Mouse (Mus musculus) liver, postnatal 0 days (tissue): ENCODE data around the gene Zfp704. TPM values are rescaled to one million over a fixed set of nuclear protein-coding genes. Genes with fewer than 3 reads are reported as not detected.

Experiments used
- ATAC-seq: fragments of 200-750 bp; cut with Nextera tagmentation; 2 replicates; pipeline ENCODE4 v1.8.0; 2017; ENCODE audit warnings: mild to moderate bottlenecking, moderate library complexity
- DNase-seq: peaks from one replicate; pipeline ENCODE4 v3.0.0-alpha.2; 2016
- H3K27ac ChIP-seq: fragments of 300-500 bp; sonication (generic); 2 replicates; pipeline ENCODE4 v1.5.1; 2014; ENCODE audit warnings: antibody characterized with exemption, moderate library complexity, mild to moderate bottlenecking, low read depth
- H3K27me3 ChIP-seq: fragments of 300-500 bp; sonication (generic); 2 replicates; pipeline ENCODE4 v1.6.1; 2014; ENCODE audit warnings: low read length, control low read depth, mixed read lengths; ENCODE audit not compliant: insufficient read depth
- H3K36me3 ChIP-seq: fragments of 300-500 bp; sonication (generic); replicated peaks from 2 replicates; pipeline ENCODE4 v1.6.1; 2014; ENCODE audit warnings: mild to moderate bottlenecking, control low read depth, low read length, moderate library complexity, mixed read lengths; ENCODE audit not compliant: insufficient read depth
- H3K4me1 ChIP-seq: fragments of 300-500 bp; sonication (generic); 2 replicates; pipeline ENCODE4 v1.6.1; 2014; ENCODE audit warnings: antibody characterized with exemption, mild to moderate bottlenecking, control low read depth; ENCODE audit not compliant: insufficient read depth
- H3K4me2 ChIP-seq: fragments of 300-500 bp; sonication (generic); 2 replicates; pipeline ENCODE4 v1.6.1; 2014; ENCODE audit warnings: low read depth, mild to moderate bottlenecking, low read length, moderate library complexity, mixed read lengths
- H3K4me3 ChIP-seq: fragments of 300-500 bp; sonication (generic); 2 replicates; pipeline ENCODE4 v1.5.1; 2014; ENCODE audit warnings: low read depth, low read length
- H3K9ac ChIP-seq: fragments of 300-500 bp; sonication (generic); replicated peaks from 2 replicates; pipeline ENCODE4 v1.6.1; 2014; ENCODE audit warnings: mild to moderate bottlenecking, moderate library complexity
- H3K9me3 ChIP-seq: fragments of 300-500 bp; sonication (generic); 2 replicates; pipeline ENCODE4 v1.6.1; 2016; ENCODE audit warnings: mild to moderate bottlenecking, control low read depth, low read length, mixed read lengths
- CTCF ChIP-seq: sonication (generic); IDR thresholded peaks from 2 replicates; pipeline ENCODE4 v1.5.1; 2016; ENCODE audit warnings: antibody characterized with exemption, low read depth
- EP300 ChIP-seq: IDR thresholded peaks from 2 replicates; pipeline ENCODE4 v1.6.1; 2016; ENCODE audit warnings: antibody characterized with exemption, low read depth, mild to moderate bottlenecking
- WGBS: fragments of 180-500 bp; shearing (Covaris S2); extraction: QIAGEN DNeasy Blood & Tissue Kit; methylation state at CpG from one replicate; pipeline ENCODE4 v1.1.7; 2014; ENCODE audit not compliant: insufficient replicate concordance; 5-methylcytosine and 5-hydroxymethylcytosine counted together
- polyA plus RNA-seq: library from polyadenylated mRNA; unstranded; fragments of >200 nt; fragmentation: Nextera tagmentation; extraction: Ambion mirVana; gene quantifications from 2 replicates; pipeline ENCODE4 v1.2.1, GENCODE M21; 2015

The Zfp704 gene
- polyA plus RNA-seq, 1 experiment from 2014 or later: 0.94 TPM

DNA sequence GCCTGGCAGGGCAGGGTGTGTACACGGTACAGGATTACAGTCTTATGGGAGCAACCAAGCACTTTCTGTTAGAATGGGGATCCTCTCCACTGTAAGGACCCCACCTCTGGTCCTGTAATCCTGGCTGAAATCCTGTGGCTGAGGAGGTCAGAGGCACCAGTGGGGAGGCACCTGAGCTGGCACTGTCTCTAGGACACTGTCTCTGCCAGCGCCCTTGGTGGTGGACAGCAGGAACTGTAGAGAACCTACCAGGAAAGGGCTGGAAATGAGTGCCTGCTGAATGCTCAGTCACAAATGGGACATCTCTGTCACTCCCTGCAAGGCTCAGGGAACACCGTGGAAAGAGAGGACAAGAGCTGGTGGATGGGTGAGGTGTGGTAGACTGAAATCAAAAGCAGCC is 133.5 kb downstream of the Zfp704 start:
- H3K4me2 ChIP-seq: no peak overlapping the region
- WGBS: 77% methylated on average over 3 of the region's 3 CpGs
- H3K27ac ChIP-seq: no peak overlapping the region
- no peak for TF ChIP-seq EP300
- TF ChIP-seq CTCF: no peak
- ATAC-seq (no peak), DNase-seq (no peak)
- no peak overlapping the region for H3K9ac ChIP-seq
- H3K36me3 ChIP-seq: no peaks in the 10 kb centered on the region
- no peaks in the 10 kb centered on the region for H3K9me3 ChIP-seq
- no peaks in the 10 kb centered on the region for H3K27me3 ChIP-seq
- H3K4me3 ChIP-seq: no peak overlapping the region
- no peaks in the 10 kb centered on the region for H3K4me1 ChIP-seq

DNA sequence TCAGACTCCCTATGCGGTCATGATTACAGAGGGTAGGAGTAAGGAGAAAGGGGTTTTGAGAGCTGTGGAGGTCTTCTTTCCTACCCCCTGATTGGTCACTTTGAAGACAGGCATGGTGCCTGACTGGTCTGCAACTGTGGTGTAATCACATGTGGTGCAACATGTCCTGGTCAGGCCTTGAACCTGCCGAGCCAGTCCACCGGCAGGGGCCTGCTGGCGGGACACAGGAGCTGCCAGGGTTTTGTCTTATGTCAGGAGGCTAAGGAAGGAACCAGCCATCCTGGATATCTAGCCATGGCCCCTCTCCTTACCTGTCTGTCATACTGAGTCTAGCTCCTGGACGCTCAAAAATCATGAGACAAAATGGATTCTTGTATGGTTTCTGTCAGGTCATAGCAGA is 134.4 kb downstream of the Zfp704 start:
- TF ChIP-seq EP300: no peak
- no peak for TF ChIP-seq CTCF
- no peak overlapping the region for H3K4me3 ChIP-seq
- whole genome bisulfite sequencing: 81% methylated on average over 5 of the region's 5 CpGs
- DNase-seq: no peak
- H3K4me2 ChIP-seq: no peak overlapping the region
- no peaks in the 10 kb centered on the region for H3K9me3 ChIP-seq
- ATAC-seq: no peak
- H3K27me3 ChIP-seq: no peaks in the 10 kb centered on the region
- H3K36me3 ChIP-seq: no peaks in the 10 kb centered on the region
- no peak overlapping the region for H3K9ac ChIP-seq
- H3K4me1 ChIP-seq: no peaks in the 10 kb centered on the region
- H3K27ac ChIP-seq: no peak overlapping the region

DNA sequence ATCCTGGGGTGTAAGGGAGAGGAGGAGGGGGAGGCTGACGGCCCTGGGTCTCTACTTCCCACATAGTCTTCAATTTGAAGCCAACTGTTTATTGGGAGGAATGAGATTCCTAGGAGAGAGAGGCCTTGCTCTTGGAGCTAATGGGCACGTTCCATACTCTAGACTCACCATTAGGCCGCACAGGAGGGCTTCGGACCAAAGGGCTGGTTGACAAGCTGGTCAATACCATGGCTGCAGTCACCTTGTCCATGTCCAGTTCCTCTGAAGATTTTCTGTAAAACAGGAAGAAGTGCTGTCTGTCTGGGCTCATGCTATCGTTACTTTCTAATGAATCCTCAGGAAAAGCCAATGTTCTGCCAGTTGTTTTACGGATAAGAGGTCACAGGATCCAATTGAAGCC is 135.6 kb downstream of the Zfp704 start:
- Histone ChIP-seq H3K4me1 (no peaks in the 10 kb centered on the region), H3K36me3 (no peaks in the 10 kb centered on the region), H3K27me3 (no peaks in the 10 kb centered on the region), H3K9ac (no peak overlapping the region), H3K4me3 (no peak overlapping the region), H3K9me3 (no peaks in the 10 kb centered on the region), H3K4me2 (no peak overlapping the region), H3K27ac (no peak overlapping the region)
- 86% methylated on average over 6 of the region's 6 CpGs for WGBS
- ATAC-seq (no peak), DNase-seq (no peak)
- TF ChIP-seq EP300 (no peak), CTCF (no peak)

DNA sequence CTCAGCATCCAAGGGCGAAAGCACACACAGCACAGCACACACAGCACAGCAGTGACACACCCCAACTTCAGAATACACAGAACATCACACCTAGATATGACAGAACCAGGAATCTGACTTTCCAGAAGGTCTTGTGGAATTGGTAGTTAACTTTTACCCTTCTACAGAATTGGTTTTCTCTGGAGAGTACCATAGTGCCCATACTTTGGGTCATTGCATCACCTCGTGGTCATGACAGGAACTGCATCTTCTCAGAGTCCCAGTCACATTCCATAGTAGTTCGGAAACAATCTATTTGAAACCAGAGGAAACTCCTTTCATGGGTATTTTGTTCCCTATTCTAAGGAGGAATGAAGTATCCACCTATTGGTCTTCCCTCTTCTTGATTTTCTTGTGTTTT is 143.6 kb downstream of the Zfp704 start:
- H3K36me3 ChIP-seq: no peaks in the 10 kb centered on the region
- TF ChIP-seq EP300 (no peak), CTCF (peak; percentile 88)
- no peak overlapping the region for H3K27ac ChIP-seq
- DNase-seq (peak; percentile 58), ATAC-seq (peak; percentile 59)
- WGBS: 39% methylated on average over 3 of the region's 3 CpGs
- H3K9me3 ChIP-seq: no peaks in the 10 kb centered on the region
- H3K9ac ChIP-seq: no peak overlapping the region
- H3K4me3 ChIP-seq: no peak overlapping the region
- H3K4me1 ChIP-seq: no peaks in the 10 kb centered on the region
- H3K4me2 ChIP-seq: no peak overlapping the region
- no peaks in the 10 kb centered on the region for H3K27me3 ChIP-seq

DNA sequence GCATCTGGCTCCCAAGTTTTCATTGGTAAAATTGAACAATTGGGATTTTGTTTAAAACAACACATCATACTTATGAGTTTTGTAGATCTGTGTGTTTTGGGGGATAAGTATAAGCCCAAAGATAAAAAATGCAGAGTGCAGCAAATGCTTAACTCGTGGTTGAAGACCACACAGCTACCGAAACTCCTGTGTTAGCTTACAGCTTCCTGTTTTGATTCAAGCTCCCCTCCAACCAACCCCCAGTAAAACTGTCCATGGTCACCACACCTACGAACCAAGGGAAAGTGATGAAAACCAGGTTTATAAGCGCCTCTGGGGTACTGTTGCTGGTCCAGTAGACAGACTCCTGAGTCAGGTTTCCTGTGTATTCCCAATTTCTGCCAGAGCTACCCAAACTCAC is 144.2 kb downstream of the Zfp704 start:
- ATAC-seq (no peak), DNase-seq (no peak)
- Histone ChIP-seq H3K4me1 (no peaks in the 10 kb centered on the region), H3K27ac (no peak overlapping the region), H3K9me3 (no peaks in the 10 kb centered on the region), H3K4me3 (no peak overlapping the region), H3K27me3 (no peaks in the 10 kb centered on the region), H3K9ac (no peak overlapping the region), H3K4me2 (no peak overlapping the region), H3K36me3 (no peaks in the 10 kb centered on the region)
- no peak for TF ChIP-seq CTCF
- no peak for TF ChIP-seq EP300
- WGBS: 39% methylated on average over 4 of the region's 4 CpGs

DNA sequence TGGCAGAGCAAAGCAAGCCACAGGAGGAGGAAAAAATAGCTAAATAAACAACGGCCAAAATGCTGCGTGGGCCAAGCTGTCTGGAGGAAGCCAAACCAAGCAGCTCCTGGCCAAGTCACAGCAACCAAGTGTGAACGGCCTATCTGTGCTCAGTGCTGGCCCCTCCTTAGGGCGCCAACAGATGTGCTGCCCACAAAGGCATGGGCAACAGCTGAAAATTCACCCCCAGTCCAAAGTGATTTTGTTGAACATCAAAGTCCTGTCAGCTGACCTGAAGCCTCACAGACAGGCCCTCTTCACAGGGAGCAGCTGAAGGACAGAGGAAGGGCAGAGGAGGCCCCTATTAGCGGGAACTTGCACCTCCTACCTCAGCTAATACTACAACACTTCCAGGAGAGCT is 148.2 kb downstream of the Zfp704 start:
- ATAC-seq (no peak), DNase-seq (no peak)
- Histone ChIP-seq H3K27ac (no peak overlapping the region), H3K4me2 (no peak overlapping the region), H3K9ac (no peak overlapping the region), H3K4me3 (no peak overlapping the region), H3K4me1 (no peaks in the 10 kb centered on the region), H3K36me3 (no peaks in the 10 kb centered on the region), H3K27me3 (no peaks in the 10 kb centered on the region), H3K9me3 (no peaks in the 10 kb centered on the region)
- WGBS: 75% methylated on average over 5 of the region's 5 CpGs
- TF ChIP-seq CTCF: no peak
- no peak for TF ChIP-seq EP300

DNA sequence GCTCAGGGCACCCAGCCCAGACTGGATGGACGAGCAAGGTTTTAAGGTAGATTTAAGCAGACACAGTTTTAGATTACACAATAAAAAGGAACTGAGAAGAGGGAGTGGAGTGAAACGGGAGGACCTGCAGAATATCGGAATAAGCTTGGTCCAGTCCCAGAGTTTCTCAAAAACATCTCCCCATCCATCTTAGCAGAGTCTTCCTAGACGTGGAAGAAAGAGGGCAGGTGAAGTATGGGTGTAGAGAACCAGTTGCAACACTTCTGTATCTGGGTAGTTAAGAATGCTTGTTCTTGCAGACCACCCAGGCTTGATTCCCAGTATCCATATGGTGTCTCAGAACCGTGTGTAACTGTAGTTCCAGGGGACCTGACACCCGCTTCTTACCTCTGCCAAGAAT is 149.6 kb downstream of the Zfp704 start:
- 80% methylated on average over 6 of the region's 6 CpGs for WGBS
- H3K4me3 ChIP-seq: no peak overlapping the region
- no peak for DNase-seq
- ATAC-seq: no peak
- no peaks in the 10 kb centered on the region for H3K4me1 ChIP-seq
- H3K27ac ChIP-seq: no peak overlapping the region
- no peaks in the 10 kb centered on the region for H3K36me3 ChIP-seq
- no peak for TF ChIP-seq CTCF
- no peak for TF ChIP-seq EP300
- no peak overlapping the region for H3K4me2 ChIP-seq
- no peaks in the 10 kb centered on the region for H3K9me3 ChIP-seq
- H3K9ac ChIP-seq: no peak overlapping the region
- no peaks in the 10 kb centered on the region for H3K27me3 ChIP-seq
